ENCODE assay signal across 10 mouse cellular contexts in the genomic region with DNA sequence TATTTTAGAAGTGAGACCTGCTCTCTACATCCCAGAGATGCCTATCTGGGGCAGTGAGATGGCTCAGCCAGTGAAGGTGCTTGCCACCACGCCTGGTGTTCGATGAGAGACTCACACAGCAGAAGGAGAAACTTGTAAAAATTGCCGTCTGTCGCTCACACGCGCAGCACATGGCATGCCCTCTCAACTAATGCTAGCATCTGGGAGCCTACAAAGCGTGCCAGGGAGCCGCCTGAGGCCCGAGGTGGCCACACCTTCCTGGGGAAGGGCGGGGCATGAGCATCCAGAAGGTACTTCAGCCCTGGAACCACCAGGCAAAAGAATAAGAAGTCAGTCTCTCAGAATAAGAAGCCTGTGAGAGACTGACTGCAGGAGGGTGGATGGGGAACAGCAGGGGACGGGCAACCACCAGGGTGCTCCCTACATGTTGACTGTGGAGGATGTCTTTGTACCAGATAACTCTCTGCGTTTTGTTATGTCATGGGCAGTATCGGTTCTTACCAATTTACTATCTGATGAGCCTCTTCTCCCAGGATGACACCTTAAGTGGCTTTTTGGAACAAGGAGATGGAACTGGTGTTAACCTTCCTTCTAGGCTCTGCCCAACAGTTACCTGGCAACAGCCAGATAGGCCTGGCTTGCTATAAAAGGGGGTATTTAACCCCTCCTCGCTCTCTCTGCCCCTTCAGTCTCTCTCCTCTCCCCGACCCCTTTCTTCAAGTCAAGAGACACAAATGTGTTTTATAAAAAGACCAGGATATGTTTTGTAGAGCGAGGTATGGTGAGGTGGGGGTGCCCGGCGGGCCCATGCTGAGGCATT. TPM values are rescaled to one million over a fixed set of nuclear protein-coding genes. Genes with fewer than 3 reads are reported as not detected.
A peak's percentile ranks its signal among the peaks of the same experiment; 100 is the strongest.
DNase-seq lines count a peak whose midpoint lies in the region; ATAC-seq lines count a peak whose summit lies in the region.
"Had no signal": no experiment of that assay in that cellular context is flagged by ENCODE, and none has a peak within 500 bp of the region (broad histone marks: within the 10 kb centered on the region; RNA-seq: fewer than 3 reads in every experiment).

No protein-coding gene starts in this region.

- H3K4me2 ChIP-seq in heart, embryonic 11.5 days: peak overlapping the region; percentile 15
- peak overlapping the region; percentile 43 for H3K4me2 ChIP-seq in hindbrain, embryonic 14.5 days (replicated peaks)

- WGBS in heart, embryonic 11.5 days (ENCODE audit: insufficient replicate concordance): 20% methylated on average over 18 of the region's 18 CpGs
- 17% methylated on average over 18 of the region's 18 CpGs for WGBS in hindbrain, embryonic 14.5 days
- WGBS in midbrain, embryonic 10.5 days: 14% methylated on average over 18 of the region's 18 CpGs

- H3K9ac ChIP-seq in heart, embryonic 11.5 days (ENCODE audit: low read depth, low read length): no peak overlapping the region
- no peak overlapping the region for H3K9ac ChIP-seq in hindbrain, embryonic 14.5 days
- H3K9ac ChIP-seq: heart, embryonic 15.5 days had no signal

- H3K9me3 ChIP-seq in heart, embryonic 11.5 days (replicated peaks; ENCODE audit: control insufficient read depth, low read length): no peaks in the 10 kb centered on the region
- no peaks in the 10 kb centered on the region for H3K9me3 ChIP-seq in hindbrain, embryonic 14.5 days (ENCODE audit: control insufficient read depth, low read length)
- no peaks in the 10 kb centered on the region for H3K9me3 ChIP-seq in midbrain, embryonic 10.5 days (replicated peaks)
- H3K9me3 ChIP-seq: heart, embryonic 15.5 days had no signal

- H3K27me3 ChIP-seq in heart, embryonic 11.5 days (ENCODE audit: control insufficient read depth, insufficient read depth, low read length): no peaks in the 10 kb centered on the region
- H3K27me3 ChIP-seq in hindbrain, embryonic 14.5 days (ENCODE audit: control insufficient read depth, insufficient read depth, low read length): no peaks in the 10 kb centered on the region
- no peaks in the 10 kb centered on the region for H3K27me3 ChIP-seq in midbrain, embryonic 10.5 days (ENCODE audit: low read depth, poor library complexity, severe bottlenecking)
- H3K27me3 ChIP-seq: heart, embryonic 15.5 days had no signal

- intact Hi-C loops in heart, postnatal 14 days (cut with DNase I): no loop called here

- H3K36me3 ChIP-seq in heart, embryonic 11.5 days (ENCODE audit: control insufficient read depth, insufficient read depth, low read length): no peaks in the 10 kb centered on the region
- no peaks in the 10 kb centered on the region for H3K36me3 ChIP-seq in hindbrain, embryonic 14.5 days (replicated peaks; ENCODE audit: control insufficient read depth, insufficient read depth)
- H3K36me3 ChIP-seq in midbrain, embryonic 10.5 days: no peaks in the 10 kb centered on the region
- H3K36me3 ChIP-seq: heart, embryonic 15.5 days had no signal

- no peak overlapping the region for H3K27ac ChIP-seq in heart, embryonic 11.5 days (ENCODE audit: low read depth, low read length)
- H3K27ac ChIP-seq in hindbrain, embryonic 14.5 days: no peak overlapping the region
- H3K27ac ChIP-seq in midbrain, embryonic 10.5 days (replicated peaks): peak overlapping the region; percentile 85
- H3K27ac ChIP-seq: heart, embryonic 15.5 days had no signal

- 0 out of 2 replicates have a peak, but pooled peaks cover 4% of the 10 kb centered on the region for H3K4me1 ChIP-seq in heart, embryonic 11.5 days (ENCODE audit: control insufficient read depth, insufficient read depth, low read length)
- H3K4me1 ChIP-seq in hindbrain, embryonic 14.5 days (replicated peaks; ENCODE audit: control insufficient read depth, insufficient read depth, low read length): peaks cover 4% of the 10 kb centered on the region; the same call in 1 of the 2 replicates
- H3K4me1 ChIP-seq in midbrain, embryonic 10.5 days: peaks cover 42% of the 10 kb centered on the region

- ATAC-seq in heart, embryonic 11.5 days (replicated peaks; ENCODE audit: insufficient number of reproducible peaks, low FRiP score, low TSS enrichment): no peak
- ATAC-seq in hindbrain, embryonic 14.5 days (ENCODE audit: low FRiP score): no peak

- no peak overlapping the region for H3K4me3 ChIP-seq in heart, embryonic 11.5 days (ENCODE audit: low read depth, low read length)
- H3K4me3 ChIP-seq in hindbrain, embryonic 14.5 days (replicated peaks; ENCODE audit: low read length): no peak overlapping the region
- peak overlapping the region; percentile 43 for H3K4me3 ChIP-seq in midbrain, embryonic 10.5 days
- H3K4me3 ChIP-seq: heart, embryonic 15.5 days had no signal

- no peak for DNase-seq in heart, postnatal 14 days
- peak; percentile 42 for DNase-seq in embryo, embryonic 11 days
- DNase-seq in hindbrain, embryonic 14.5 days (ENCODE audit: low spot score): no peak
- peak; percentile 19 for DNase-seq in midbrain, embryonic 10.5 days (ENCODE audit: low spot score)
- DNase-seq in ovary, postnatal 10 days (ENCODE audit: low spot score): no peak
- no peak for DNase-seq in gastrocnemius, postnatal 25 days
- DNase-seq in frontal cortex, postnatal 36 days (ENCODE audit: low spot score in 2 of 2): no peak

RNA-seq across cellular contexts. Expression of gene Rdm1, which starts 9.8 kb away (rescaled TPM):
- polyA plus RNA-seq in heart, embryonic 11.5 days (2014; fragmentation: Nextera tagmentation; extraction: Ambion mirVana): 27.9 and 28.2 TPM in 2 replicates
- 10 to 100 TPM; 32.1 to 35.6 TPM for total RNA-seq in heart, postnatal 14 days (2021)
- 13.7 and 16.6 TPM in 2 replicates for polyA plus RNA-seq in hindbrain, embryonic 14.5 days (2014; fragmentation: Nextera tagmentation; extraction: Ambion mirVana)
- 35.2 and 39.2 TPM in 2 replicates for polyA plus RNA-seq in midbrain, embryonic 10.5 days (2016; fragmentation: Nextera tagmentation; extraction: Ambion mirVana)
- total RNA-seq in gastrocnemius, postnatal 25 days (2021): 10 to 100 TPM; 21.6 to 25.0 TPM

RNA-seq across cellular contexts. Expression of gene Gm11634, which starts 18.1 kb away (rescaled TPM):
- not detected in 2 replicates for polyA plus RNA-seq in heart, embryonic 11.5 days (2014; fragmentation: Nextera tagmentation; extraction: Ambion mirVana)
- not detected for total RNA-seq in heart, postnatal 14 days (2021)
- not detected in 2 replicates for polyA plus RNA-seq in hindbrain, embryonic 14.5 days (2014; fragmentation: Nextera tagmentation; extraction: Ambion mirVana)
- polyA plus RNA-seq in midbrain, embryonic 10.5 days (2016; fragmentation: Nextera tagmentation; extraction: Ambion mirVana): 0.22 TPM in 1 of 2 replicates, not detected in the other
- not detected for total RNA-seq in gastrocnemius, postnatal 25 days (2021)
- total RNA-seq: megakaryocyte, adult 5-6 weeks had no signal
- polyA plus RNA-seq: heart, embryonic 15.5 days had no signal

RNA-seq across cellular contexts. Expression of gene Tmem106a, which starts 35.1 kb away (rescaled TPM):
- 3.3 and 4.4 TPM in 2 replicates for polyA plus RNA-seq in heart, embryonic 11.5 days (2014; fragmentation: Nextera tagmentation; extraction: Ambion mirVana)
- total RNA-seq in heart, postnatal 14 days (2021): 1 to 10 TPM; 3.0 to 3.2 TPM
- 4.7 and 4.8 TPM in 2 replicates for polyA plus RNA-seq in hindbrain, embryonic 14.5 days (2014; fragmentation: Nextera tagmentation; extraction: Ambion mirVana)
- polyA plus RNA-seq in midbrain, embryonic 10.5 days (2016; fragmentation: Nextera tagmentation; extraction: Ambion mirVana): 2.0 and 3.9 TPM in 2 replicates
- total RNA-seq in gastrocnemius, postnatal 25 days (2021): 1 to 10 TPM; 1.1 to 2.5 TPM

RNA-seq across cellular contexts. Expression of gene Arl4d, which starts 48.2 kb away (rescaled TPM):
- polyA plus RNA-seq in heart, embryonic 11.5 days (2014; fragmentation: Nextera tagmentation; extraction: Ambion mirVana): 9.4 and 10.5 TPM in 2 replicates
- total RNA-seq in heart, postnatal 14 days (2021): 10 to 100 TPM; 28.6 to 29.6 TPM
- polyA plus RNA-seq in hindbrain, embryonic 14.5 days (2014; fragmentation: Nextera tagmentation; extraction: Ambion mirVana): 5.6 and 5.9 TPM in 2 replicates
- polyA plus RNA-seq in midbrain, embryonic 10.5 days (2016; fragmentation: Nextera tagmentation; extraction: Ambion mirVana): 4.3 and 4.4 TPM in 2 replicates
- total RNA-seq in gastrocnemius, postnatal 25 days (2021): 1 to 10 TPM; 5.7 to 5.8 TPM

Comparison
In these comparisons a context has a peak if more than half of its experiments do, and no peak if none do; other contexts are left out.
1. DNase-seq: peak in embryo, embryonic 11 days (single experiment) and midbrain, embryonic 10.5 days (single experiment); none in heart, postnatal 14 days (0 of 2), hindbrain, embryonic 14.5 days (single experiment), ovary, postnatal 10 days (single experiment), gastrocnemius, postnatal 25 days (single experiment) and frontal cortex, postnatal 36 days (0 of 2).